Mouse (Mus musculus) bone marrow macrophage, adult 2 months (primary cell): ENCODE measurements around the gene Polr3e.

Experiments used
- CTCF ChIP-seq: IDR thresholded peaks from 2 replicates; pipeline ENCODE4 v1.5.1; 2012; ENCODE audit warnings: low read depth, mild to moderate bottlenecking, low read length, moderate library complexity
- POLR2A ChIP-seq: IDR thresholded peaks from 2 replicates; pipeline ENCODE4 v1.6.1; 2012; ENCODE audit warnings: mild to moderate bottlenecking, low read depth, low read length, borderline replicate concordance

DNA sequence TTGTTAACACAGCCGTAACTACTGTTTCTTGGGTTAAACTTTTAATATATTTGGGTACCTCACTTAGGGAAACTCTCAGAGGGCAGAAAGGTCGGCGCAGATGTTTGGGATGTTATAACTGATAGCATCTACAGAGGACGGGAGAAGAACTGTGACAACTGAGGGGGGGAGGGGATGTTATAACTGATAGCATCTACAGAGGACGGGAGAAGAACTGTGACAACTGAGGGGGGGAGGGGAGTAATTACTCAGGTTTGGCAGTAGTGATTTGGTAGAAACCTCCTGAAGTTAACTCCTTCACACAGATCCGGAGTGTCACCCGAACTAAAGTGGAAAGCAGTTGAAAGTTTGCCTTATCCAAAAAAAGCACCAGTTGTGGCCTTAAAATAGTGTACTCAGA lies 65.4 kb downstream of the Polr3e start:
- TF ChIP-seq CTCF (no peak), POLR2A (no peak)
